Mouse (Mus musculus) heart, adult 18-20 months (tissue): Measurements from ENCODE around the gene Nsun2. TPM values are rescaled to one million over a fixed set of nuclear protein-coding genes. Genes with fewer than 3 reads are reported as not detected.
A peak's percentile ranks its signal among the peaks of the same experiment; 100 is the strongest.

Source experiments
- DNase-seq, 2 experiments: peaks; one replicate each; pipeline ENCODE4 v3.0.0; 2021 to 2022; ENCODE audit warnings: mixed read lengths in 1 of 2
- long read RNA-seq, 2 experiments: library from polyadenylated mRNA; stranded (forward); transcript quantifications; one replicate each; pipeline ENCODE4 v2.0.0; 2021
- total RNA-seq, 2 experiments: library from RNA; stranded (reverse); gene quantifications; 2 replicates each; pipeline ENCODE4 v1.2.3; 2021

Nsun2 gene
- 10 to 100 TPM; 47.1 to 49.1 TPM for total RNA-seq
- long read RNA-seq, experiment 1, full-length matches to known transcripts = 66 of 78 reads
- long read RNA-seq, experiment 1, partial matches to known transcripts = 10 of 78 reads
- long read RNA-seq, experiment 1, other reads (novel, unspliced or antisense) = 2 of 78 reads
- long read RNA-seq, experiment 2, transcript Nsun2-202 (19 exons, 2,834 nt) = major isoform, 29 of 34 reads
- long read RNA-seq, experiment 2, partial matches to known transcripts = 3 of 34 reads
- long read RNA-seq, experiment 2, other reads (novel, unspliced or antisense) = 2 of 34 reads

GRCm38 (mm10) chr13:69533405-69534333 is at the start of gene Nsun2:
TSS of gene Nsun2 (plus strand) at chr13:69533746.
- peak; percentile 70 to 72 for DNase-seq

GRCm38 (mm10) chr13:69485326-69485725 is 48.2 kb upstream of the Nsun2 start:
- DNase-seq = peak; percentile 25 to 52

- no peak for DNase-seq
Observed at GRCm38 (mm10) chr13:69485833-69486232, 47.7 kb upstream of the Nsun2 start.

GRCm38 (mm10) chr13:69487108-69487507 is 46.4 kb upstream of the Nsun2 start:
- DNase-seq = no peak

GRCm38 (mm10) chr13:69487611-69488275 is 45.8 kb upstream of the Nsun2 start:
- no peak for DNase-seq

- DNase-seq = no peak
Observed at GRCm38 (mm10) chr13:69488565-69489255, 44.8 kb upstream of the Nsun2 start.

- no peak for DNase-seq
Observed at GRCm38 (mm10) chr13:69489777-69490176, 43.8 kb upstream of the Nsun2 start.

- peak; percentile 35 to 46 for DNase-seq
Observed at GRCm38 (mm10) chr13:69492876-69493463, 40.6 kb upstream of the Nsun2 start.

- DNase-seq = peak; percentile 25 to 29
Observed at GRCm38 (mm10) chr13:69498276-69498675, 35.3 kb upstream of the Nsun2 start.

- no peak for DNase-seq
Observed at GRCm38 (mm10) chr13:69502157-69502750, 31.3 kb upstream of the Nsun2 start.

GRCm38 (mm10) chr13:69502863-69503262 is 30.7 kb upstream of the Nsun2 start:
- no peak for DNase-seq

- DNase-seq = no peak
Observed at GRCm38 (mm10) chr13:69506341-69507086, 27.0 kb upstream of the Nsun2 start.

GRCm38 (mm10) chr13:69507666-69508065 is 25.9 kb upstream of the Nsun2 start:
- no peak for DNase-seq

GRCm38 (mm10) chr13:69509391-69510244 is 23.9 kb upstream of the Nsun2 start:
- peak; percentile 23 to 48 for DNase-seq

GRCm38 (mm10) chr13:69515091-69515490 is 18.5 kb upstream of the Nsun2 start:
- DNase-seq = no peak

GRCm38 (mm10) chr13:69517445-69517844 is 16.1 kb upstream of the Nsun2 start:
- no peak for DNase-seq

GRCm38 (mm10) chr13:69519137-69519536 is 14.4 kb upstream of the Nsun2 start:
- no peak for DNase-seq

GRCm38 (mm10) chr13:69522161-69522791 is 11.3 kb upstream of the Nsun2 start:
- DNase-seq = no peak
